ENCODE assay signal across 27 mouse cellular contexts in the genomic region with DNA sequence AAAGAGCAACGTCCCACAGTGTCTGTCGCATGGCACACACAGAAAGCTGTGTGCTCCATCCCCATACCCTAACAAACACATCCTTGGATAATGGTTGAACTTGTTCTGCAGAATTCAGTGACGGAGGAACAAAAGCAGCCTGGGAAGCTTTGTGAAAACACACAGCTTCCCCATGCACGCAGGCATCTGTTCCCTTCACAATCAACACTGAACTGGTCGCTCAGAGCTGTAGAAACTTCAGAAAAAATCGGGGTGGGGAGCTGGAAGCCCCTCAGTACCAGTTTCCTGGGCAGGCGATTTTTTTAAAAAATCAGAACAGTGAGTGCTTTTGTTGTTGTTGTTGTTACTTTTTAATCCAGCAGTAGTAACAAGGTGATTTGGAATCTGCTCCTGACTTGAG. TPM values are rescaled to one million over a fixed set of nuclear protein-coding genes. Genes with fewer than 3 reads are reported as not detected.
DNase-seq lines count a peak whose midpoint lies in the region; ATAC-seq and TF ChIP-seq lines count a peak whose summit lies in the region.
"Had no signal": no experiment of that assay in that cellular context is flagged by ENCODE, and none has a peak within 500 bp of the region (broad histone marks: within the 10 kb centered on the region; RNA-seq: fewer than 3 reads in every experiment).

No protein-coding gene starts in this region.

- no peaks in the 10 kb centered on the region for H3K27me3 ChIP-seq in forebrain, embryonic 14.5 days (replicated peaks; ENCODE audit: control insufficient read depth, insufficient read depth, low read length)
- no peaks in the 10 kb centered on the region for H3K27me3 ChIP-seq in forebrain, embryonic 15.5 days
- H3K27me3 ChIP-seq in hindbrain, embryonic 12.5 days = no peaks in the 10 kb centered on the region
- H3K27me3 ChIP-seq in hindbrain, embryonic 13.5 days = no peaks in the 10 kb centered on the region
- no peaks in the 10 kb centered on the region for H3K27me3 ChIP-seq in midbrain, embryonic 14.5 days (ENCODE audit: control insufficient read depth, insufficient read depth, low read length)
- no peaks in the 10 kb centered on the region for H3K27me3 ChIP-seq in midbrain, postnatal 0 days (ENCODE audit: insufficient read depth, low read length)
- H3K27me3 ChIP-seq: heart, embryonic 12.5 days; heart, embryonic 15.5 days had no signal

- no peaks in the 10 kb centered on the region for H3K36me3 ChIP-seq in forebrain, embryonic 14.5 days (ENCODE audit: control insufficient read depth, insufficient read depth, low read length)
- no peaks in the 10 kb centered on the region for H3K36me3 ChIP-seq in forebrain, embryonic 15.5 days
- H3K36me3 ChIP-seq in hindbrain, embryonic 12.5 days = no peaks in the 10 kb centered on the region
- H3K36me3 ChIP-seq in hindbrain, embryonic 13.5 days = no peaks in the 10 kb centered on the region
- H3K36me3 ChIP-seq in midbrain, embryonic 14.5 days (ENCODE audit: control insufficient read depth, insufficient read depth, low read length) = no peaks in the 10 kb centered on the region
- H3K36me3 ChIP-seq in midbrain, postnatal 0 days (ENCODE audit: insufficient read depth, low read length) = no peaks in the 10 kb centered on the region
- H3K36me3 ChIP-seq: heart, embryonic 12.5 days; heart, embryonic 15.5 days; hindbrain, embryonic 10.5 days had no signal

- H3K9me3 ChIP-seq in forebrain, embryonic 14.5 days (replicated peaks; ENCODE audit: control insufficient read depth, low read length) = no peaks in the 10 kb centered on the region
- no peaks in the 10 kb centered on the region for H3K9me3 ChIP-seq in forebrain, embryonic 15.5 days
- H3K9me3 ChIP-seq in hindbrain, embryonic 12.5 days (replicated peaks) = no peaks in the 10 kb centered on the region
- no peaks in the 10 kb centered on the region for H3K9me3 ChIP-seq in hindbrain, embryonic 13.5 days
- no peaks in the 10 kb centered on the region for H3K9me3 ChIP-seq in midbrain, embryonic 14.5 days (ENCODE audit: control insufficient read depth, low read length)
- H3K9me3 ChIP-seq in midbrain, postnatal 0 days (ENCODE audit: low read length) = no peaks in the 10 kb centered on the region
- H3K9me3 ChIP-seq: heart, embryonic 12.5 days; heart, embryonic 15.5 days; hindbrain, embryonic 10.5 days had no signal

- no peak overlapping the region for H3K4me2 ChIP-seq in forebrain, embryonic 14.5 days (ENCODE audit: low read length)
- H3K4me2 ChIP-seq in forebrain, embryonic 15.5 days (replicated peaks) = no peak overlapping the region
- no peak overlapping the region for H3K4me2 ChIP-seq in hindbrain, embryonic 12.5 days (replicated peaks)
- H3K4me2 ChIP-seq in hindbrain, embryonic 13.5 days = no peak overlapping the region
- no peak overlapping the region for H3K4me2 ChIP-seq in midbrain, embryonic 14.5 days (ENCODE audit: low read length)
- H3K4me2 ChIP-seq in midbrain, postnatal 0 days (ENCODE audit: low read depth, low read length, poor library complexity, severe bottlenecking) = no peak overlapping the region
- H3K4me2 ChIP-seq: heart, embryonic 12.5 days; heart, embryonic 15.5 days had no signal

- no peak overlapping the region for H3K27ac ChIP-seq in forebrain, embryonic 14.5 days (ENCODE audit: low read depth, low read length)
- no peak overlapping the region for H3K27ac ChIP-seq in forebrain, embryonic 15.5 days (replicated peaks)
- 0 out of 2 replicates have a peak overlapping the region, but pooled peaks have one; percentile 7 for H3K27ac ChIP-seq in hindbrain, embryonic 12.5 days
- H3K27ac ChIP-seq in hindbrain, embryonic 13.5 days = no peak overlapping the region
- H3K27ac ChIP-seq in midbrain, embryonic 14.5 days (replicated peaks; ENCODE audit: low read depth, low read length) = no peak overlapping the region
- H3K27ac ChIP-seq in midbrain, postnatal 0 days (ENCODE audit: low read depth, low read length) = no peak overlapping the region
- H3K27ac ChIP-seq: heart, embryonic 15.5 days; hindbrain, embryonic 10.5 days; hindbrain, postnatal 0 days had no signal

- H3K4me3 ChIP-seq in forebrain, embryonic 14.5 days (ENCODE audit: low read depth, low read length) = no peak overlapping the region
- H3K4me3 ChIP-seq in forebrain, embryonic 15.5 days = no peak overlapping the region
- no peak overlapping the region for H3K4me3 ChIP-seq in hindbrain, embryonic 12.5 days
- H3K4me3 ChIP-seq in hindbrain, embryonic 13.5 days = no peak overlapping the region
- no peak overlapping the region for H3K4me3 ChIP-seq in midbrain, embryonic 14.5 days (replicated peaks; ENCODE audit: low read depth, low read length)
- H3K4me3 ChIP-seq in midbrain, postnatal 0 days (ENCODE audit: low read depth, low read length) = no peak overlapping the region
- H3K4me3 ChIP-seq: heart, embryonic 12.5 days; heart, embryonic 15.5 days; hindbrain, embryonic 10.5 days had no signal

- no peak for TF ChIP-seq CTCF in midbrain, postnatal 0 days (IDR thresholded peaks at IDR 0.05)

- 13% methylated on average over 7 of the region's 7 CpGs for WGBS in forebrain, embryonic 14.5 days
- 16% methylated on average over 7 of the region's 7 CpGs for WGBS in forebrain, embryonic 15.5 days
- 22% methylated on average over 7 of the region's 7 CpGs for WGBS in hindbrain, embryonic 12.5 days
- WGBS in hindbrain, embryonic 13.5 days = 16% methylated on average over 7 of the region's 7 CpGs
- 16% methylated on average over 7 of the region's 7 CpGs for WGBS in midbrain, embryonic 14.5 days
- 27% methylated on average over 7 of the region's 7 CpGs for WGBS in midbrain, postnatal 0 days

- H3K9ac ChIP-seq in forebrain, embryonic 14.5 days (ENCODE audit: low read length) = no peak overlapping the region; the same call in 1 of the 2 replicates
- no peak overlapping the region for H3K9ac ChIP-seq in forebrain, embryonic 15.5 days (replicated peaks)
- no peak overlapping the region for H3K9ac ChIP-seq in hindbrain, embryonic 12.5 days
- no peak overlapping the region for H3K9ac ChIP-seq in hindbrain, embryonic 13.5 days
- no peak overlapping the region for H3K9ac ChIP-seq in midbrain, embryonic 14.5 days (replicated peaks; ENCODE audit: low read length)
- no peak overlapping the region for H3K9ac ChIP-seq in midbrain, postnatal 0 days (replicated peaks; ENCODE audit: low read length, poor library complexity, severe bottlenecking)
- H3K9ac ChIP-seq: heart, embryonic 12.5 days; heart, embryonic 15.5 days had no signal

- peak; percentile 9 for DNase-seq in embryo, embryonic 10.5 days (ENCODE audit: low spot score)
- DNase-seq in embryo, embryonic 11 days = no peak
- DNase-seq in forebrain, embryonic 14.5 days (ENCODE audit: low spot score) = peak; percentile 32
- DNase-seq in midbrain, embryonic 14.5 days = peak; percentile 29
- no peak for DNase-seq in midbrain, postnatal 0 days (ENCODE audit: low spot score)
- DNase-seq: adrenal gland, adult 8-10 months; adrenal gland, postnatal 25 days; cerebellum, adult 2 months; cerebellum, adult 9-11 months; cerebellum, postnatal 25 days; gastrocnemius, postnatal 25 days; heart, adult 18-20 months; heart, postnatal 10 days; heart, postnatal 36 days; kidney, adult 18-20 months had no signal

- H3K4me1 ChIP-seq in forebrain, embryonic 14.5 days (ENCODE audit: control insufficient read depth, insufficient read depth, low read length) = 0 out of 2 replicates have a peak, but pooled peaks cover 3% of the 10 kb centered on the region
- H3K4me1 ChIP-seq in forebrain, embryonic 15.5 days = no peaks in the 10 kb centered on the region; the same call in 1 of the 2 replicates
- no peaks in the 10 kb centered on the region; the same call in 1 of the 2 replicates for H3K4me1 ChIP-seq in hindbrain, embryonic 12.5 days
- no peaks in the 10 kb centered on the region; the same call in 1 of the 2 replicates for H3K4me1 ChIP-seq in hindbrain, embryonic 13.5 days (replicated peaks)
- H3K4me1 ChIP-seq in midbrain, embryonic 14.5 days (ENCODE audit: control insufficient read depth, insufficient read depth, low read length) = no peaks in the 10 kb centered on the region
- no peaks in the 10 kb centered on the region for H3K4me1 ChIP-seq in midbrain, postnatal 0 days (ENCODE audit: insufficient read depth, low read length)
- H3K4me1 ChIP-seq: heart, embryonic 15.5 days had no signal

- peak; percentile 55 for ATAC-seq in forebrain, embryonic 14.5 days
- ATAC-seq in forebrain, embryonic 15.5 days (replicated peaks) = no peak
- no peak; the same call in 1 of the 2 replicates for ATAC-seq in hindbrain, embryonic 12.5 days (ENCODE audit: low FRiP score)
- ATAC-seq in hindbrain, embryonic 13.5 days (ENCODE audit: low FRiP score) = no peak
- ATAC-seq in midbrain, embryonic 14.5 days (ENCODE audit: low FRiP score, low TSS enrichment) = no peak
- no peak for ATAC-seq in midbrain, postnatal 0 days (ENCODE audit: low FRiP score)
- ATAC-seq: activated CD4-positive, CD25-positive, alpha-beta regulatory T cell, adult 4 months; hindbrain, postnatal 0 days; inflammation-experienced regulatory T-cells, adult 6 months; intestine, embryonic 16.5 days had no signal

RNA-seq across cellular contexts. Expression of a gene that starts 42.8 kb away (rescaled TPM):
- 21.9 and 27.8 TPM in 2 replicates for polyA plus RNA-seq in forebrain, embryonic 14.5 days (2014; fragmentation: Nextera tagmentation; extraction: Ambion mirVana)
- 26.7 and 34.4 TPM in 2 replicates for polyA plus RNA-seq in forebrain, embryonic 15.5 days (2015; fragmentation: Nextera tagmentation; extraction: Ambion mirVana)
- 20.7 and 24.8 TPM in 2 replicates for polyA plus RNA-seq in hindbrain, embryonic 12.5 days (2016; fragmentation: Nextera tagmentation; extraction: Ambion mirVana)
- 53.2 and 55.3 TPM in 2 replicates for polyA plus RNA-seq in hindbrain, embryonic 13.5 days (2015; fragmentation: Nextera tagmentation; extraction: Ambion mirVana)
- polyA plus RNA-seq in midbrain, embryonic 14.5 days (2014; fragmentation: Nextera tagmentation; extraction: Ambion mirVana) = 63.4 and 67.9 TPM in 2 replicates
- 116 and 120 TPM in 2 replicates for total RNA-seq in midbrain, postnatal 0 days (2014; rRNA removed)
- polyA plus RNA-seq in midbrain, postnatal 0 days (2015; fragmentation: Nextera tagmentation; extraction: Ambion mirVana) = 92.8 and 106 TPM in 2 replicates
- total RNA-seq: common myeloid progenitor, adult 5-6 weeks; gastrocnemius, adult 8-10 months had no signal
- polyA plus RNA-seq: inflammation-experienced regulatory T-cells, adult 6 months had no signal

Comparison
In these comparisons a context has a peak if more than half of its experiments do, and no peak if none do; other contexts are left out.
1. DNase-seq: peak in embryo, embryonic 10.5 days (single experiment), forebrain, embryonic 14.5 days (single experiment) and midbrain, embryonic 14.5 days (single experiment); none in embryo, embryonic 11 days (single experiment) and midbrain, postnatal 0 days (single experiment).